Mouse (Mus musculus) G1E (cell line): Measurements from ENCODE around the gene Irf2. TPM values are rescaled to one million over a fixed set of nuclear protein-coding genes. Genes with fewer than 3 reads are reported as not detected.

Source experiments
- ATAC-seq: 2 replicates; pipeline ENCODE4 v1.8.0; 2016; ENCODE audit warnings: mild to moderate bottlenecking; ENCODE audit not compliant: insufficient number of reproducible peaks, poor library complexity, low FRiP score, severe bottlenecking; ENCODE audit errors: extremely low read depth
- DNase-seq: peaks from one replicate; pipeline ENCODE4 v3.0.0; 2012; ENCODE audit warnings: low spot score
- H3K27me3 ChIP-seq: 2 replicates; pipeline ENCODE4 v1.6.1; 2012; ENCODE audit warnings: mild to moderate bottlenecking, low read length, inconsistent platforms; ENCODE audit not compliant: insufficient read depth
- H3K36me3 ChIP-seq: replicated peaks from 2 replicates; pipeline ENCODE3; 2012; ENCODE audit warnings: mild to moderate bottlenecking, inconsistent platforms
- H3K4me1 ChIP-seq: 2 replicates; pipeline ENCODE4 v1.6.1; 2012; ENCODE audit warnings: low read depth, low read length, inconsistent platforms, mixed read lengths; ENCODE audit not compliant: insufficient read depth
- H3K4me3 ChIP-seq: 2 replicates; pipeline ENCODE4 v1.5.1; 2012; ENCODE audit warnings: low read depth, mild to moderate bottlenecking, inconsistent platforms, low read length, moderate library complexity, mixed read lengths
- H3K9me3 ChIP-seq: replicated peaks from 2 replicates; pipeline ENCODE4 v1.6.1; 2012; ENCODE audit warnings: inconsistent platforms
- CTCF ChIP-seq: IDR thresholded peaks from 2 replicates; pipeline ENCODE4 v1.5.1; 2012; ENCODE audit warnings: low read depth, low read length, inconsistent platforms, mixed read lengths
- GATA1 ChIP-seq: IDR thresholded peaks from 2 replicates; pipeline ENCODE4 v1.6.1; 2012; ENCODE audit warnings: borderline replicate concordance, low read length, inconsistent platforms, mixed read lengths
- GATA2 ChIP-seq: IDR thresholded peaks from 2 replicates; pipeline ENCODE4 v1.6.1; 2012; ENCODE audit warnings: low read depth, low read length, inconsistent platforms, borderline replicate concordance
- POLR2AphosphoS5 ChIP-seq: IDR thresholded peaks from 2 replicates; pipeline ENCODE4 v1.6.1; 2012; ENCODE audit warnings: low read depth, low read length, inconsistent platforms; ENCODE audit not compliant: insufficient replicate concordance
- TAL1 ChIP-seq: conservative IDR thresholded peaks from 2 replicates; pipeline ENCODE4 v1.6.1; 2012; ENCODE audit warnings: low read depth, low read length, inconsistent platforms, mixed read lengths
- polyA plus RNA-seq: library from polyadenylated mRNA; stranded (reverse); fragments of >175 nt; gene quantifications from 2 replicates; pipeline ENCODE4 v1.2.3, GENCODE M21; 2012
- total RNA-seq, 2 experiments: library from RNA; stranded (forward) in 1 of 2; stranded (reverse) in 1 of 2; fragments of 200-1000 nt in 1 of 2; fragments of >200 nt in 1 of 2; fragmentation: Nextera tagmentation in 1 of 2; gene quantifications; 2 replicates each; pipeline ENCODE4 v1.2.3; 2014 to 2017

The Irf2 gene
- total and polyA plus RNA-seq, 3 experiments = 13.4 to 111 (median 16.3) TPM

GRCm38 (mm10) chr8:46887396-46887795 lies 147.9 kb downstream of the Irf2 start:
- H3K4me1 ChIP-seq = no peaks in the 10 kb centered on the region
- no peak overlapping the region for H3K4me3 ChIP-seq

GRCm38 (mm10) chr8:46888575-46888974 lies 149.0 kb downstream of the Irf2 start:
- TF ChIP-seq CTCF = no peak
- no peak for TF ChIP-seq GATA1
- TF ChIP-seq TAL1 = no peak
- no peak for TF ChIP-seq POLR2AphosphoS5
- TF ChIP-seq GATA2 = no peak
- no peaks in the 10 kb centered on the region for H3K4me1 ChIP-seq

More at GRCm38 (mm10) chr8:46887396-46887795, 147.9 kb downstream of the Irf2 start:
- DNase-seq (no peak), ATAC-seq (no peak)
- H3K36me3 ChIP-seq = no peaks in the 10 kb centered on the region
- no peaks in the 10 kb centered on the region; the same call in 1 of the 2 replicates for H3K9me3 ChIP-seq
- TF ChIP-seq CTCF (no peak), TAL1 (no peak), GATA2 (no peak), POLR2AphosphoS5 (no peak), GATA1 (no peak)
- no peaks in the 10 kb centered on the region; the same call in 1 of the 2 replicates for H3K27me3 ChIP-seq

GRCm38 (mm10) chr8:46890241-46890640 lies 150.7 kb downstream of the Irf2 start:
- Histone ChIP-seq H3K27me3 (peaks cover 3% of the 10 kb centered on the region; the same call in 1 of the 2 replicates), H3K4me3 (no peak overlapping the region), H3K4me1 (no peaks in the 10 kb centered on the region), H3K36me3 (no peaks in the 10 kb centered on the region), H3K9me3 (no peaks in the 10 kb centered on the region; the same call in 1 of the 2 replicates)
- ATAC-seq = no peak
- DNase-seq = no peak
- TF ChIP-seq TAL1 (no peak), GATA1 (no peak), CTCF (no peak), POLR2AphosphoS5 (no peak)

More at GRCm38 (mm10) chr8:46888575-46888974, 149.0 kb downstream of the Irf2 start:
- Histone ChIP-seq H3K27me3 (peaks cover 3% of the 10 kb centered on the region; the same call in 1 of the 2 replicates), H3K36me3 (no peaks in the 10 kb centered on the region), H3K9me3 (no peaks in the 10 kb centered on the region; the same call in 1 of the 2 replicates), H3K4me3 (no peak overlapping the region)
- ATAC-seq = no peak
- DNase-seq = no peak

GRCm38 (mm10) chr8:46892511-46893273 lies 153.2 kb downstream of the Irf2 start:
- TF ChIP-seq POLR2AphosphoS5 (no peak), GATA2 (no peak), TAL1 (no peak), CTCF (no peak), GATA1 (no peak)
- no peak for ATAC-seq
- H3K27me3 ChIP-seq = peaks cover 9% of the 10 kb centered on the region; the same call in 1 of the 2 replicates
- no peak for DNase-seq
- no peaks in the 10 kb centered on the region for H3K36me3 ChIP-seq
- H3K4me3 ChIP-seq = no peak overlapping the region
- H3K4me1 ChIP-seq = no peaks in the 10 kb centered on the region
- H3K9me3 ChIP-seq = no peaks in the 10 kb centered on the region; the same call in 1 of the 2 replicates

DNA sequence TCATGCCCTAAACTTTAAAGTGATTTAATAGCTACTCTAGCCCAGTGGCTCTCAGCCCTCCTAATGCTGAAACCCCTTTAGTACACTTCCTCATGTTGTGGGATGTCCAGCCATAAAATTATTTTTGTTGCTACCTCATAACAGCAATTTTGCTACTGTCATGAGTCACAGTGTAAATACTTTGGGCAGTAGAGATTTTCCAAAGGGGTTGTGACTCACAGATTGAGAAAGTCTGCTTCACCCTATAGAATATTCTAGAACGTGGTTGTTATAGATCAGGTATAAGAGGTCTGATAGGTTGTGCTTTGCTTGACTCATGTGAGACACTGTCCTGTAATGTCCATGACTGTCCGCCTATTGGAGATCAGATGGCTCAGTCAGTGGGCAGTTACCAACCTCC lies 154.9 kb downstream of the Irf2 start:
- H3K9me3 ChIP-seq = no peaks in the 10 kb centered on the region
- TF ChIP-seq GATA2 = no peak
- TF ChIP-seq CTCF = no peak
- no peak for TF ChIP-seq TAL1
- no peak for TF ChIP-seq GATA1
- no peak for TF ChIP-seq POLR2AphosphoS5
- H3K4me3 ChIP-seq = no peak overlapping the region
- no peaks in the 10 kb centered on the region for H3K36me3 ChIP-seq
- no peaks in the 10 kb centered on the region for H3K4me1 ChIP-seq
- H3K27me3 ChIP-seq = peaks cover 12% of the 10 kb centered on the region; the same call in 1 of the 2 replicates
- no peak for ATAC-seq
- DNase-seq = no peak

- peaks cover 19% of the 10 kb centered on the region for H3K27me3 ChIP-seq
- no peak for TF ChIP-seq TAL1
- TF ChIP-seq GATA2 = no peak
- no peak for TF ChIP-seq POLR2AphosphoS5
- TF ChIP-seq CTCF = no peak
- TF ChIP-seq GATA1 = no peak
- 0 out of 2 replicates have a peak, but pooled peaks cover 2% of the 10 kb centered on the region for H3K9me3 ChIP-seq
- no peak for ATAC-seq
- H3K4me1 ChIP-seq = no peaks in the 10 kb centered on the region
- no peak for DNase-seq
- no peaks in the 10 kb centered on the region for H3K36me3 ChIP-seq
- no peak overlapping the region for H3K4me3 ChIP-seq
Measured at GRCm38 (mm10) chr8:46896005-46896404, 156.5 kb downstream of the Irf2 start.
